Mouse (Mus musculus) intestine, embryonic 14.5 days (tissue): Measurements from ENCODE around the gene Notum. TPM values are rescaled to one million over a fixed set of nuclear protein-coding genes. Genes with fewer than 3 reads are reported as not detected.

Experiments
- ATAC-seq: fragments of 200-750 bp; cut with Nextera tagmentation; replicated peaks from 2 replicates; pipeline ENCODE4 v1.8.0; 2017; ENCODE audit warnings: low read depth, moderate number of reproducible peaks, moderate TSS enrichment, moderate library complexity; ENCODE audit not compliant: low FRiP score, low TSS enrichment
- DNase-seq: peaks from one replicate; pipeline ENCODE4 v3.0.0-alpha.2; 2018; ENCODE audit warnings: low spot score
- H3K27ac ChIP-seq: fragments of 300-500 bp; sonication (generic); 2 replicates; pipeline ENCODE4 v1.5.1; 2014; ENCODE audit warnings: low read depth, mild to moderate bottlenecking, control low read depth
- H3K27me3 ChIP-seq: fragments of 300-500 bp; sonication (generic); replicated peaks from 2 replicates; pipeline ENCODE4 v1.6.1; 2014; ENCODE audit warnings: low read length, control low read depth; ENCODE audit not compliant: control insufficient read depth, insufficient read depth
- H3K36me3 ChIP-seq: fragments of 300-500 bp; sonication (generic); 2 replicates; pipeline ENCODE4 v1.6.1; 2014; ENCODE audit warnings: low read length, control low read depth; ENCODE audit not compliant: control insufficient read depth, insufficient read depth
- H3K4me1 ChIP-seq: fragments of 300-500 bp; sonication (generic); replicated peaks from 2 replicates; pipeline ENCODE4 v1.6.1; 2014; ENCODE audit warnings: low read length, control low read depth, mixed read lengths; ENCODE audit not compliant: control insufficient read depth, insufficient read depth
- H3K4me2 ChIP-seq: fragments of 300-500 bp; sonication (generic); 2 replicates; pipeline ENCODE4 v1.6.1; 2014; ENCODE audit warnings: low read length
- H3K4me3 ChIP-seq: fragments of 300-500 bp; sonication (generic); 2 replicates; pipeline ENCODE4 v1.5.1; 2014; ENCODE audit warnings: low read depth, low read length, control low read depth, mixed read lengths
- H3K9ac ChIP-seq: fragments of 300-500 bp; sonication (generic); 2 replicates; pipeline ENCODE4 v1.6.1; 2014; ENCODE audit warnings: mild to moderate bottlenecking, low read length
- H3K9me3 ChIP-seq: fragments of 300-500 bp; sonication (generic); 2 replicates; pipeline ENCODE4 v1.6.1; 2016; ENCODE audit warnings: low read length, control low read depth; ENCODE audit not compliant: control insufficient read depth
- WGBS: fragments of 180-500 bp; shearing (Covaris S2); extraction: QIAGEN DNeasy Blood & Tissue Kit; methylation state at CpG from one replicate; pipeline ENCODE4 v1.1.7; 2014; 5-methylcytosine and 5-hydroxymethylcytosine counted together
- polyA plus RNA-seq: library from polyadenylated mRNA; unstranded; fragments of >200 nt; fragmentation: Nextera tagmentation; extraction: Ambion mirVana; gene quantifications from 2 replicates; pipeline ENCODE4 v1.2.1, GENCODE M21; 2014

The Notum gene
- polyA plus RNA-seq, 1 experiment from 2014 or later = 1.3 TPM

- 94% methylated on average over 10 of the region's 10 CpGs for WGBS
- Histone ChIP-seq H3K27ac (no peak overlapping the region), H3K27me3 (no peaks in the 10 kb centered on the region), H3K9ac (no peak overlapping the region), H3K36me3 (peaks cover 47% of the 10 kb centered on the region), H3K4me1 (peaks cover 15% of the 10 kb centered on the region), H3K9me3 (no peaks in the 10 kb centered on the region), H3K4me3 (no peak overlapping the region), H3K4me2 (no peak overlapping the region)
- ATAC-seq (no peak), DNase-seq (no peak)
Measured at GRCm38 (mm10) chr11:120613481-120613972, 47.4 kb downstream of the Notum start.

GRCm38 (mm10) chr11:120612763-120613162 is 48.2 kb downstream of the Notum start:
- ATAC-seq (no peak), DNase-seq (peak; percentile 87)
- Histone ChIP-seq H3K4me3 (no peak overlapping the region), H3K27ac (no peak overlapping the region), H3K36me3 (peaks cover 47% of the 10 kb centered on the region), H3K9ac (no peak overlapping the region), H3K9me3 (no peaks in the 10 kb centered on the region), H3K4me2 (no peak overlapping the region), H3K4me1 (peaks cover 22% of the 10 kb centered on the region), H3K27me3 (no peaks in the 10 kb centered on the region)
- WGBS = 44% methylated on average over 6 of the region's 6 CpGs

- Histone ChIP-seq H3K27me3 (no peaks in the 10 kb centered on the region), H3K27ac (no peak overlapping the region), H3K4me3 (no peak overlapping the region), H3K36me3 (peaks cover 56% of the 10 kb centered on the region), H3K9me3 (no peaks in the 10 kb centered on the region), H3K4me1 (peaks cover 18% of the 10 kb centered on the region), H3K4me2 (no peak overlapping the region), H3K9ac (no peak overlapping the region)
- ATAC-seq (no peak), DNase-seq (no peak)
- WGBS = 88% methylated on average over 9 of the region's 9 CpGs
Measured at GRCm38 (mm10) chr11:120610477-120611046, 50.4 kb downstream of the Notum start.

- DNase-seq = peak; percentile 66
- 46% methylated on average over 7 of the region's 8 CpGs for WGBS
- Histone ChIP-seq H3K4me3 (no peak overlapping the region), H3K27me3 (no peaks in the 10 kb centered on the region), H3K4me1 (peaks cover 18% of the 10 kb centered on the region), H3K4me2 (peak overlapping the region; percentile 63; the same call in 1 of the 2 replicates), H3K9ac (no peak overlapping the region), H3K9me3 (no peaks in the 10 kb centered on the region), H3K27ac (no peak overlapping the region), H3K36me3 (peaks cover 58% of the 10 kb centered on the region)
- peak; percentile 56; the same call in 1 of the 2 replicates for ATAC-seq
Measured at GRCm38 (mm10) chr11:120609250-120609649, 51.7 kb downstream of the Notum start.

GRCm38 (mm10) chr11:120608241-120609034 is 52.5 kb downstream of the Notum start, which contains the start of gene Npb:
TSS of gene Npb (plus strand) at chr11:120608477.
- H3K36me3 ChIP-seq = peaks cover 57% of the 10 kb centered on the region
- H3K9me3 ChIP-seq = no peaks in the 10 kb centered on the region
- no peak within 1 kb of the TSS for H3K27ac ChIP-seq
- peak within 1 kb of the TSS; percentile 63 for H3K4me2 ChIP-seq
- DNase-seq = peak; percentile 63
- H3K9ac ChIP-seq = peak within 1 kb of the TSS; percentile 44
- WGBS = 4% methylated on average over 45 of the region's 45 CpGs
- no peaks in the 10 kb centered on the region for H3K27me3 ChIP-seq
- peaks cover 18% of the 10 kb centered on the region for H3K4me1 ChIP-seq
- peak within 1 kb of the TSS; percentile 27 for H3K4me3 ChIP-seq
- ATAC-seq = peak; percentile 29

- H3K4me1 ChIP-seq = peaks cover 18% of the 10 kb centered on the region
- no peak overlapping the region for H3K9ac ChIP-seq
- no peak for ATAC-seq
- H3K4me3 ChIP-seq = no peak overlapping the region
- no peak overlapping the region for H3K4me2 ChIP-seq
- DNase-seq = no peak
- H3K27me3 ChIP-seq = no peaks in the 10 kb centered on the region
- H3K36me3 ChIP-seq = peaks cover 62% of the 10 kb centered on the region
- 86% methylated on average over 4 of the region's 4 CpGs for WGBS
- H3K9me3 ChIP-seq = no peaks in the 10 kb centered on the region
- H3K27ac ChIP-seq = no peak overlapping the region
Measured at GRCm38 (mm10) chr11:120606764-120607163, 54.2 kb downstream of the Notum start.

GRCm38 (mm10) chr11:120605667-120606066 is 55.3 kb downstream of the Notum start:
- Histone ChIP-seq H3K27ac (no peak overlapping the region), H3K27me3 (no peaks in the 10 kb centered on the region), H3K36me3 (peaks cover 56% of the 10 kb centered on the region), H3K4me3 (no peak overlapping the region), H3K9me3 (no peaks in the 10 kb centered on the region), H3K4me1 (peaks cover 18% of the 10 kb centered on the region), H3K4me2 (no peak overlapping the region), H3K9ac (no peak overlapping the region)
- no peak for ATAC-seq
- no peak for DNase-seq
- WGBS = 92% methylated on average over 7 of the region's 7 CpGs
